Mouse (Mus musculus): ENCODE measurements at regions not wholly inside any gene's neighbourhood (a gene's known extent, or its start where the extent isn't known, plus 50 kb on each side); places are given as distances from the start of the nearest gene placed in this dataset.

GRCm38 (mm10) chr1:77102421-77103133 lies 412.3 kb downstream of the Epha4 start:
- peak; percentile 31; the same call in 1 of the 2 replicates for ATAC-seq (ENCODE audit: low FRiP score)
- no peak overlapping the region for H3K4me3 ChIP-seq (replicated peaks; ENCODE audit: low read length)
- H3K4me1 ChIP-seq (replicated peaks; ENCODE audit: control insufficient read depth, insufficient read depth, low read length), result 0 out of 2 replicates have a peak, but pooled peaks cover 8% of the 10 kb centered on the region
- H3K27ac ChIP-seq, result no peak overlapping the region
- H3K4me2 ChIP-seq (replicated peaks), result no peak overlapping the region
- peak; percentile 40 for DNase-seq (ENCODE audit: low spot score)
- WGBS, result 54% methylated on average over 13 of the region's 13 CpGs
- H3K36me3 ChIP-seq (replicated peaks; ENCODE audit: control insufficient read depth, insufficient read depth), result no peaks in the 10 kb centered on the region
- H3K9ac ChIP-seq, result no peak overlapping the region
- H3K27me3 ChIP-seq (ENCODE audit: control insufficient read depth, insufficient read depth, low read length), result no peaks in the 10 kb centered on the region
- H3K9me3 ChIP-seq (ENCODE audit: control insufficient read depth, low read length), result no peaks in the 10 kb centered on the region

GRCm38 (mm10) chr1:77109861-77110785 lies 404.8 kb downstream of the Epha4 start:
- Histone ChIP-seq H3K4me2 (replicated peaks) (no peak overlapping the region), H3K27me3 (ENCODE audit: control insufficient read depth, insufficient read depth, low read length) (no peaks in the 10 kb centered on the region), H3K4me1 (replicated peaks; ENCODE audit: control insufficient read depth, insufficient read depth, low read length) (no peaks in the 10 kb centered on the region), H3K4me3 (replicated peaks; ENCODE audit: low read length) (no peak overlapping the region), H3K27ac (no peak overlapping the region), H3K9me3 (ENCODE audit: control insufficient read depth, low read length) (no peaks in the 10 kb centered on the region), H3K36me3 (replicated peaks; ENCODE audit: control insufficient read depth, insufficient read depth) (no peaks in the 10 kb centered on the region), H3K9ac (no peak overlapping the region)
- 73% methylated on average over 6 of the region's 6 CpGs for WGBS
- DNase-seq (ENCODE audit: low spot score) (no peak), ATAC-seq (ENCODE audit: low FRiP score) (no peak)

- DNase-seq (ENCODE audit: low spot score) (peak; percentile 36), ATAC-seq (ENCODE audit: low FRiP score) (no peak)
- Histone ChIP-seq H3K9ac (no peak overlapping the region), H3K4me2 (replicated peaks) (no peak overlapping the region), H3K9me3 (ENCODE audit: control insufficient read depth, low read length) (no peaks in the 10 kb centered on the region), H3K27ac (no peak overlapping the region), H3K36me3 (replicated peaks; ENCODE audit: control insufficient read depth, insufficient read depth) (no peaks in the 10 kb centered on the region), H3K27me3 (ENCODE audit: control insufficient read depth, insufficient read depth, low read length) (no peaks in the 10 kb centered on the region), H3K4me1 (replicated peaks; ENCODE audit: control insufficient read depth, insufficient read depth, low read length) (0 out of 2 replicates have a peak, but pooled peaks cover 5% of the 10 kb centered on the region), H3K4me3 (replicated peaks; ENCODE audit: low read length) (no peak overlapping the region)
- 54% methylated on average over 3 of the region's 3 CpGs for WGBS
Measured at GRCm38 (mm10) chr1:77128411-77128810, 386.5 kb downstream of the Epha4 start.

GRCm38 (mm10) chr1:77137663-77138062 lies 377.2 kb downstream of the Epha4 start:
- Histone ChIP-seq H3K27me3 (ENCODE audit: control insufficient read depth, insufficient read depth, low read length) (no peaks in the 10 kb centered on the region), H3K4me2 (replicated peaks) (no peak overlapping the region), H3K9ac (no peak overlapping the region), H3K27ac (no peak overlapping the region), H3K4me1 (replicated peaks; ENCODE audit: control insufficient read depth, insufficient read depth, low read length) (no peaks in the 10 kb centered on the region), H3K36me3 (replicated peaks; ENCODE audit: control insufficient read depth, insufficient read depth) (no peaks in the 10 kb centered on the region), H3K9me3 (ENCODE audit: control insufficient read depth, low read length) (no peaks in the 10 kb centered on the region), H3K4me3 (replicated peaks; ENCODE audit: low read length) (no peak overlapping the region)
- 9% methylated on average over 6 of the region's 6 CpGs for WGBS
- DNase-seq (ENCODE audit: low spot score) (no peak), ATAC-seq (ENCODE audit: low FRiP score) (no peak)

- no peak overlapping the region for H3K27ac ChIP-seq
- no peak for ATAC-seq (ENCODE audit: low FRiP score)
- no peaks in the 10 kb centered on the region for H3K27me3 ChIP-seq (ENCODE audit: control insufficient read depth, insufficient read depth, low read length)
- H3K9ac ChIP-seq, result no peak overlapping the region
- H3K36me3 ChIP-seq (replicated peaks; ENCODE audit: control insufficient read depth, insufficient read depth), result no peaks in the 10 kb centered on the region
- WGBS, result 46% methylated on average over 7 of the region's 7 CpGs
- H3K4me3 ChIP-seq (replicated peaks; ENCODE audit: low read length), result no peak overlapping the region
- H3K4me2 ChIP-seq (replicated peaks), result no peak overlapping the region
- no peaks in the 10 kb centered on the region for H3K4me1 ChIP-seq (replicated peaks; ENCODE audit: control insufficient read depth, insufficient read depth, low read length)
- H3K9me3 ChIP-seq (ENCODE audit: control insufficient read depth, low read length), result no peaks in the 10 kb centered on the region
- DNase-seq (ENCODE audit: low spot score), result no peak
Measured at GRCm38 (mm10) chr1:77140906-77141305, 374.0 kb downstream of the Epha4 start.

- H3K36me3 ChIP-seq (replicated peaks; ENCODE audit: control insufficient read depth, insufficient read depth), result no peaks in the 10 kb centered on the region
- ATAC-seq (ENCODE audit: low FRiP score) (no peak), DNase-seq (ENCODE audit: low spot score) (no peak)
- no peak overlapping the region for H3K4me2 ChIP-seq (replicated peaks)
- no peaks in the 10 kb centered on the region for H3K27me3 ChIP-seq (ENCODE audit: control insufficient read depth, insufficient read depth, low read length)
- no peak overlapping the region for H3K9ac ChIP-seq
- H3K9me3 ChIP-seq (ENCODE audit: control insufficient read depth, low read length), result no peaks in the 10 kb centered on the region; the same call in 1 of the 2 replicates
- no peaks in the 10 kb centered on the region for H3K4me1 ChIP-seq (replicated peaks; ENCODE audit: control insufficient read depth, insufficient read depth, low read length)
- no peak overlapping the region for H3K4me3 ChIP-seq (replicated peaks; ENCODE audit: low read length)
- WGBS, result 96% methylated on average over 4 of the region's 4 CpGs
- no peak overlapping the region for H3K27ac ChIP-seq
Measured at GRCm38 (mm10) chr1:77148052-77148451, 366.8 kb downstream of the Epha4 start.

- Histone ChIP-seq H3K27me3 (ENCODE audit: control insufficient read depth, insufficient read depth, low read length) (no peaks in the 10 kb centered on the region), H3K4me1 (replicated peaks; ENCODE audit: control insufficient read depth, insufficient read depth, low read length) (no peaks in the 10 kb centered on the region), H3K4me2 (replicated peaks) (no peak overlapping the region), H3K9me3 (ENCODE audit: control insufficient read depth, low read length) (no peaks in the 10 kb centered on the region), H3K27ac (no peak overlapping the region), H3K36me3 (replicated peaks; ENCODE audit: control insufficient read depth, insufficient read depth) (no peaks in the 10 kb centered on the region), H3K4me3 (replicated peaks; ENCODE audit: low read length) (no peak overlapping the region), H3K9ac (no peak overlapping the region)
- DNase-seq (ENCODE audit: low spot score) (no peak), ATAC-seq (ENCODE audit: low FRiP score) (no peak)
- 52% methylated on average over 4 of the region's 4 CpGs for WGBS
Measured at GRCm38 (mm10) chr1:77168316-77168715, 346.6 kb downstream of the Epha4 start.

- H3K27me3 ChIP-seq (ENCODE audit: control insufficient read depth, insufficient read depth, low read length), result no peaks in the 10 kb centered on the region
- H3K4me2 ChIP-seq (replicated peaks), result no peak overlapping the region
- 89% methylated on average over 1 of the region's 1 CpGs for WGBS
- H3K36me3 ChIP-seq (replicated peaks; ENCODE audit: control insufficient read depth, insufficient read depth), result no peaks in the 10 kb centered on the region
- DNase-seq (ENCODE audit: low spot score) (no peak), ATAC-seq (ENCODE audit: low FRiP score) (no peak)
- no peaks in the 10 kb centered on the region for H3K9me3 ChIP-seq (ENCODE audit: control insufficient read depth, low read length)
- H3K9ac ChIP-seq, result no peak overlapping the region
- no peaks in the 10 kb centered on the region for H3K4me1 ChIP-seq (replicated peaks; ENCODE audit: control insufficient read depth, insufficient read depth, low read length)
- no peak overlapping the region for H3K27ac ChIP-seq
- H3K4me3 ChIP-seq (replicated peaks; ENCODE audit: low read length), result no peak overlapping the region
Measured at GRCm38 (mm10) chr1:77172463-77172862, 342.4 kb downstream of the Epha4 start.

GRCm38 (mm10) chr1:77174801-77175200 lies 340.1 kb downstream of the Epha4 start:
- Histone ChIP-seq H3K4me2 (replicated peaks) (no peak overlapping the region), H3K4me3 (replicated peaks; ENCODE audit: low read length) (no peak overlapping the region), H3K9me3 (ENCODE audit: control insufficient read depth, low read length) (no peaks in the 10 kb centered on the region), H3K36me3 (replicated peaks; ENCODE audit: control insufficient read depth, insufficient read depth) (no peaks in the 10 kb centered on the region), H3K4me1 (replicated peaks; ENCODE audit: control insufficient read depth, insufficient read depth, low read length) (no peaks in the 10 kb centered on the region), H3K27me3 (ENCODE audit: control insufficient read depth, insufficient read depth, low read length) (no peaks in the 10 kb centered on the region), H3K9ac (no peak overlapping the region), H3K27ac (no peak overlapping the region)
- ATAC-seq (ENCODE audit: low FRiP score) (no peak), DNase-seq (ENCODE audit: low spot score) (no peak)
- 92% methylated on average over 4 of the region's 4 CpGs for WGBS
